Mouse (Mus musculus) hindbrain, embryonic 10.5 days (tissue): Measurements from ENCODE around the gene Palm. TPM values are rescaled to one million over a fixed set of nuclear protein-coding genes. Genes with fewer than 3 reads are reported as not detected.

Experiments used
- DNase-seq: peaks from one replicate; pipeline ENCODE4 v3.0.0-alpha.2; 2017; ENCODE audit warnings: low spot score
- H3K27ac ChIP-seq: fragments of 300-500 bp; sonication (generic); 2 replicates; pipeline ENCODE4 v1.5.1; 2016; ENCODE audit warnings: mild to moderate bottlenecking, moderate library complexity
- H3K27me3 ChIP-seq: fragments of 300-500 bp; sonication (generic); 2 replicates; pipeline ENCODE4 v1.6.1; 2016; ENCODE audit warnings: mild to moderate bottlenecking; ENCODE audit not compliant: poor library complexity, insufficient read depth, severe bottlenecking
- H3K36me3 ChIP-seq: fragments of 300-500 bp; sonication (generic); 2 replicates; pipeline ENCODE4 v1.6.1; 2016; ENCODE audit warnings: mild to moderate bottlenecking, moderate library complexity
- H3K4me1 ChIP-seq: fragments of 300-500 bp; sonication (generic); replicated peaks from 2 replicates; pipeline ENCODE4 v1.6.1; 2016; ENCODE audit warnings: mild to moderate bottlenecking
- H3K4me3 ChIP-seq: fragments of 300-500 bp; sonication (generic); 2 replicates; pipeline ENCODE4 v1.5.1; 2016; ENCODE audit warnings: mild to moderate bottlenecking, moderate library complexity
- H3K9me3 ChIP-seq: fragments of 300-500 bp; sonication (generic); 2 replicates; pipeline ENCODE4 v1.6.1; 2016; ENCODE audit warnings: mild to moderate bottlenecking, moderate library complexity
- WGBS: fragments of 180-500 bp; shearing (Covaris S2); methylation state at CpG from one replicate; pipeline ENCODE4 v1.1.7; 2016; 5-methylcytosine and 5-hydroxymethylcytosine counted together
- polyA plus RNA-seq: library from polyadenylated mRNA; unstranded; fragments of >200 nt; fragmentation: Nextera tagmentation; extraction: Ambion mirVana; gene quantifications from 2 replicates; pipeline ENCODE4 v1.2.1, GENCODE M21; 2016

The Palm gene
- polyA plus RNA-seq, 1 experiment from 2014 or later: 175 TPM

DNA sequence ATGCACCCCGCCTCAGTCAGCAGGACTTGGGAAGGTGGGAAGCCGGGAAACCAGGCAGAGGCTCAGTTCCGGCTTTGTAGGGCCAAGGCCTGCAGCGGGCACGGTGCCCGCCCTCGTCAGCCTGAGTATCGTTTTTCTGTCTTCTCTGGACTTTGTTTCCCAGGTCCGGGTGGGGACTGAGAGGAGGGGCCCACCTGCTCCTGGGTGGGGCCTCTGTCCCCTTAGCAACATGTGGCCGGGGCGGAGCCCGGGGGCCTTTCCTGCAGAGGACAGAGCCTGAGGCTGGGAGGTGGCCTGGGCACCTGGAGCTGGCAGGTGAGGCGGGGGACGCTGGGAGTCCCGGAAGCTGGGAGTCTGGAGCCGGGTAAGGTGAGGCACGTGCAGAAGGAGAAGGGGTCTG lies 29.0 kb downstream of the Palm start:
- Histone ChIP-seq H3K4me1 (peaks cover 44% of the 10 kb centered on the region), H3K4me3 (peak overlapping the region; percentile 13; the same call in 1 of the 2 replicates), H3K9me3 (0 out of 2 replicates have a peak, but pooled peaks cover 5% of the 10 kb centered on the region)

DNA sequence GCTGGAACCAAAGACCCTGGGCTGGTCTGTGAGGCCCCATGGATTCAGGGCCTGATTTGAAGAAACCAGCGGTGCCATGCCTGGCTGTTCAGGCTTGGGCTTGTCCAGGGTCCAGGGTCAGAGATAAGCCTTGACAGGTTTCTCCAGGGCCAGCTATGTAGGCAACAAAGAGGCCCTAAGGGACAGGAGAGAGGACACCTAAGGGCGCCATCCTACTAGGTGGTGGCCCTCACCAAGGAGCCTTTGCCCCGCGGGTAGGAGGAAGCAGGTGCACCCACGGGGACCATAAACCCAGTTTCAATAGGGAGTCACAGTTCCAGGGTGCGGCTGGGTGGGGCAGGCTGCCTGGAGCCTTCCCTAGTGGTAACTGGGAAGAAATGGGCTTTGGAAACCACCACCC lies 29.6 kb downstream of the Palm start:
- Histone ChIP-seq H3K36me3 (peaks cover 30% of the 10 kb centered on the region), H3K4me3 (no peak overlapping the region; the same call in 1 of the 2 replicates), H3K9me3 (0 out of 2 replicates have a peak, but pooled peaks cover 5% of the 10 kb centered on the region), H3K4me1 (peaks cover 42% of the 10 kb centered on the region), H3K27ac (peak overlapping the region; percentile 69), H3K27me3 (no peaks in the 10 kb centered on the region)
- 77% methylated on average over 6 of the region's 6 CpGs for WGBS
- DNase-seq: no peak

More for the DNA sequence above, 29.0 kb downstream of the Palm start:
- no peaks in the 10 kb centered on the region for H3K27me3 ChIP-seq
- 30% methylated on average over 17 of the region's 17 CpGs for WGBS
- peak overlapping the region; percentile 69 for H3K27ac ChIP-seq
- no peak for DNase-seq
- H3K36me3 ChIP-seq: peaks cover 35% of the 10 kb centered on the region

DNA sequence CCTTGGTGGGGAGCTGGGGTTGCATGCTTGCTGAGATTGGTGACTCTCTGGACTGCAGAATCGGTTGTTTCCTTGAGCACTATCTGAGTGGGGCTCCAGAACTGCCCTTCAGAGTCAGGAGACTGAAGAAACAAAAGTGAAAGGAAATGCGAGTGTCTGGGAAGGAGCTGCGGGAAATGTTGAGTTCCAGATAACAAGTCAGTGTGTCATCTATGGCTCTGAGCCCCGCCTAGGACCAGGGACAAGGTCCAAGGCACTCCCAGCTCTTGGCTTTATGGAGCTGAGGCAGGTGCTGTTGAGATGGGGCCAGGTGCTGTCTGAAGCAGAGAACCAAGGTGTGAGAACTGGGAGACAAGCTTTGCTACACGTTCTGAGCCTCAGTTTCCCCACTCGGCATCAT lies 31.0 kb downstream of the Palm start:
- no peak overlapping the region for H3K4me3 ChIP-seq
- no peak for DNase-seq
- no peaks in the 10 kb centered on the region for H3K27me3 ChIP-seq
- peak overlapping the region; percentile 8; the same call in 1 of the 2 replicates for H3K27ac ChIP-seq
- 0 out of 2 replicates have a peak, but pooled peaks cover 5% of the 10 kb centered on the region for H3K9me3 ChIP-seq
- peaks cover 16% of the 10 kb centered on the region for H3K36me3 ChIP-seq
- WGBS: 76% methylated on average over 6 of the region's 6 CpGs
- peaks cover 33% of the 10 kb centered on the region for H3K4me1 ChIP-seq

DNA sequence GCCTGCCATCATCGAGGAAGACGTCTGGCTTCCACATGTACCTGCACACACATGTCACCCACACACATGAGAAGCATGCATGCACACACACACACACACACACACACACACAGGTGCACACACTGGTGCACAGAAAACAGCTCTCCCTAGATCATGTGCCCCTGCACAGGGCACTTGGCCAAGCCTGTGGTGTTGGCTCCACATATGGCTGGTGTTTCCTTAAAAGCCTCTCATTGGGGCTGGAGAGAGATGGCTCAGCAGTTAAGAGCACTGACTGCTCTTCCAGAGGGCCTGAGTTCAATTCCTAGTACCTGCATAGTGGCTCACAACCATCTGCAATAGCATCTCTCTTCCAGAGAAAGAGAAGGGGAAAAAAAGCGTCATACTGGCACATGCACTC lies 38.2 kb downstream of the Palm start:
- Histone ChIP-seq H3K27ac (no peak overlapping the region), H3K4me3 (no peak overlapping the region), H3K27me3 (peaks cover 6% of the 10 kb centered on the region; the same call in 1 of the 2 replicates), H3K9me3 (0 out of 2 replicates have a peak, but pooled peaks cover 5% of the 10 kb centered on the region), H3K36me3 (no peaks in the 10 kb centered on the region), H3K4me1 (peaks cover 8% of the 10 kb centered on the region)
- WGBS: 93% methylated on average over 3 of the region's 3 CpGs
- no peak for DNase-seq

DNA sequence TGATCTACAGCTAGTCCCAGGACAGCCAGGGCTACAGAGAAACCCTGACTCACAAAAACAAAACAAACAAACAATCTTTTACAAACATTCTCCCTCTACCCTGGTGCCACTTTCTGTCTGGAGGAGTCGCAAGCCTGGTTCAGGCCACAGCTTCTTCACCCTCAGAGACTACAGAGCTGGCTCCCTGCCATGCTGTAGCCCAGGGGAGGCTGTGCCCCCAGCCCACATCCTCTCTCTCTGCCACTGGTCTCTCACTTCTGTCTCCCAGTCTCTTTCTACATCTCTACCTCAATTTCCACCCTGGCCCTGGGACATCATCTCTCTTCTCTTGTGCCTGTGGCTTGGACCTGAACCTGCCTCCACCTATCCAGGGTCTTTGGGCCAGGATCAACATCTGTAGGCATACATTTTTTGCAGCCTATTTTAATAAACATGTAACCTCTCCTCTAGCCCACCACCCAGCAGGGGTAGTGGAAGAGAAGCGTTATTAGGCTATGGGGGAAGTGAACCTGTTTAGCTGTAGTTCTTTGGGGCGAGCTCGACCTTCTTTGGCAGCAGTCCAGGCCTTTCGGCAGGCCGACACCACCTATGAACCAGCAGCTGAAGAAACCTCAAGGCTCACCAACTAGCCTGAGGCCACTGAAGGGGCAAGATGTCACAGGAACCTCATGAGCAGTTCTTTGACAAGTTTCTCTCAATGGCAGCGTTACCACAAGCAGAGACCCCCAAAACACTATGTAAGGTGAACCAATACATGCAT lies 38.8 kb downstream of the Palm start:
- peaks cover 6% of the 10 kb centered on the region; the same call in 1 of the 2 replicates for H3K27me3 ChIP-seq
- DNase-seq: no peak
- no peak overlapping the region for H3K27ac ChIP-seq
- peaks cover 8% of the 10 kb centered on the region for H3K4me1 ChIP-seq
- H3K9me3 ChIP-seq: 0 out of 2 replicates have a peak, but pooled peaks cover 1% of the 10 kb centered on the region
- WGBS: 85% methylated on average over 7 of the region's 7 CpGs
- H3K36me3 ChIP-seq: no peaks in the 10 kb centered on the region
- H3K4me3 ChIP-seq: no peak overlapping the region

DNA sequence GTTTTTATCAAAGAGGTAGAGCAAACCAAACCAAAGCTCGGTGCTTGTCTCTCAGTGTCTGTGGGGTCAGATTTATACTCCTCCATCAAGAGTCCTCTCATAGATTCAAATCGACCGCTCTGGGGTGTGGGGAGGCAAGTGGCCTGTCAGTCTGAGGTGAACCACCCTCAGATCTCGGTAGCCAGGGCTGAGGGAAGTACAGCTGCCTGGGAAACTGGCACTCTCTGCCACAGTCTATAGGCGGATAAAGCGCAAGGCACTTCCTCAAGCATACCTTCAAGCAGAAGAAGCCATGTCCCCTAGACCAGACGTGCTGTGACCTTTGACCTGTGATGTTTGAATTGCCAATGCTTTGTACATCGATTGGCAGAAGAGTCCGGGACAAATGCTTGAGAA lies 39.4 kb downstream of the Palm start:
- 71% methylated on average over 9 of the region's 9 CpGs for WGBS
- Histone ChIP-seq H3K4me1 (peaks cover 8% of the 10 kb centered on the region), H3K9me3 (no peaks in the 10 kb centered on the region), H3K4me3 (no peak overlapping the region), H3K27ac (no peak overlapping the region), H3K36me3 (no peaks in the 10 kb centered on the region), H3K27me3 (peaks cover 6% of the 10 kb centered on the region; the same call in 1 of the 2 replicates)
- DNase-seq: no peak

DNA sequence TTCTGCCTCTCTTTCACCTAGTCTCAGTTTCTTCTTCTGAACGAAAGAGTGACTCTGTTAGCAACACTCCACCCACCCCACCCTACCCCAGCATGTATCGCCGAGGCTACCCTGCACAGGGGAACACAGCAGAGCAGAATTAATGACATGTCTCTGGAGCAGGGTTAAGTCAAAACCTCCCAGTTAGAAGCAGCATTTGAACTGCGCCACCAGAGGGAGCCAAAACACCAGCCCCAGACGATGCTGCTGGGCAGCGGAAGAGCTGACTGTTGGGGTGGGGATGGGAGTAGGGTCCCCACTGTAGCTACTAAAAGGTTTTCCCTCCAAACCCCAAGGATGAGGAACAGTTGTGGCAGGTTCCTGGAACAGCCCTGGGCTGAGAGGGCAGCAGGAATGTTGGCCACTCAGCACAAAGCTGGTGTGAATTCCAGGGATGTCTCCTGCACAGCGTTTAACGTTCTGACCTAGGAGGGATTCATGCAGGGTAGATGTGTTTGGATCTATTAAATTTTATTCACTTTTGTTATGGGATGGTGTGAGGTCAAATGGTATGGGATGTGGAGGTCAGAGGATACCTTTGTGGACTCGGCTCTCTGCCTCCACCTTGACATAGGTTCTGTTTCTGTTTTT lies 41.5 kb downstream of the Palm start:
- DNase-seq: peak; percentile 82
- peaks cover 7% of the 10 kb centered on the region for H3K4me1 ChIP-seq
- H3K27ac ChIP-seq: no peak overlapping the region
- H3K9me3 ChIP-seq: no peaks in the 10 kb centered on the region
- H3K36me3 ChIP-seq: no peaks in the 10 kb centered on the region
- 25% methylated on average over 9 of the region's 9 CpGs for WGBS
- H3K27me3 ChIP-seq: peaks cover 6% of the 10 kb centered on the region; the same call in 1 of the 2 replicates
- no peak overlapping the region for H3K4me3 ChIP-seq

DNA sequence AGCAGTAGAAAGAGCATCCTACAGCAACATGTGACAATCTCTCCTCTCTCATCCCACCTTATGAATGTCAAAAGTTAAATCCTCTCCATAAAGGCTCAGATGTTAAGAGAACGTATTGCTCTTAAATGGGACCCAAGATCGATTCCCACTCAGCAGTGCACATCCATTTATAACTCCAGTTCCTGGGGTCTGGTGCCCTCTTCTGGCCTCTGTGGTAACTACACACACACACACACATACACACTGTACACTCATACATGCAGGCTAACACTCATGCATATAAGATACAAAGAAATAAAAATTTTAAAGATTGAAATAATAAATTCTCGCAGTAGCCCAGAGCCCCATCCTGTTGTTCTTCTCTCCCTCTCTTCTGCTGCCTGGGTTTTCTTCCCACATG lies 43.5 kb downstream of the Palm start:
- no peaks in the 10 kb centered on the region for H3K27me3 ChIP-seq
- no peak for DNase-seq
- 92% methylated on average over 3 of the region's 3 CpGs for WGBS
- no peaks in the 10 kb centered on the region for H3K36me3 ChIP-seq
- no peak overlapping the region for H3K4me3 ChIP-seq
- H3K9me3 ChIP-seq: no peaks in the 10 kb centered on the region
- peaks cover 21% of the 10 kb centered on the region for H3K4me1 ChIP-seq
- no peak overlapping the region for H3K27ac ChIP-seq

DNA sequence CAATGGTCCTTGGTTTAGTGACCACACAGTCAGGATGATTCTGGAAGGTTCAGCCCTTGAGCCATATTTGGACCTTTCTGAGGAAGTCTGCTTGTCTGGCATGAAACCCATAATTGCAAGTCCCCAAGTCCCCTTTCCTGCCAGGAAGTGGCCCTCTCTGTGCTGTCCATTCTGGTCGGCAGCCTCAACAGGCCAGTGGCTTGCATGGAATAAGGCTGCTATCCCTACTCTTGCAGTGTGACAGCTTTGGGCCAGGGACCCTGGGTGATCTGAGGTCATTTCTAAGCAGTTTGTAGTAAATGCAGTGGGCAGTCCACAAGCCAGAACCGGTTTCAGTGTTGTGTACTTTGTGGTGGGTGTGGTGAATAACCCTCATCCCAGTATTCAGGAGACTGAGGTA lies 44.8 kb downstream of the Palm start:
- WGBS: 70% methylated on average over 2 of the region's 2 CpGs
- Histone ChIP-seq H3K36me3 (no peaks in the 10 kb centered on the region), H3K27ac (no peak overlapping the region), H3K4me3 (no peak overlapping the region), H3K4me1 (peaks cover 30% of the 10 kb centered on the region), H3K27me3 (no peaks in the 10 kb centered on the region), H3K9me3 (no peaks in the 10 kb centered on the region)
- DNase-seq: no peak

DNA sequence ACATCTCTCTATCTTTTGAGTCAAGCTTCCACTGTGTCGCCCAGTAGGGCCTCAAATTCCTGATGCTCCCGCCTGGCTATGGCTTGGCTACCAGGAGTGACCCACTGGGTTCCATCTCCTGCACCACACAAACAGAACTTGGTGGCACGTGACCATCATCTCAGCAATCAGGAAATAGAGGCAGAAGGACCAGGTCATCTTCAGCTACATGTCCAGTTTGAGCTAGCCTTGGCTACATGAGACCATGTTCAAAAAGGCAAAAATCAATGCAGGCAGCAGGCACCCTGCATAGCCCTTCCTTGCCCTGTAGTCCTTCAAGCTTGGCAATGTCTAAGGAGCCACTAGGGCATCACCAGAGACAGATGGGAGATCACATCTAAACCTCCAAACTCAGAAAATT lies 46.7 kb downstream of the Palm start:
- Histone ChIP-seq H3K27ac (peak overlapping the region; percentile 91), H3K9me3 (no peaks in the 10 kb centered on the region), H3K27me3 (no peaks in the 10 kb centered on the region), H3K4me1 (peaks cover 34% of the 10 kb centered on the region), H3K4me3 (peak overlapping the region; percentile 52), H3K36me3 (no peaks in the 10 kb centered on the region)
- WGBS: 82% methylated on average over 3 of the region's 3 CpGs
- no peak for DNase-seq

DNA sequence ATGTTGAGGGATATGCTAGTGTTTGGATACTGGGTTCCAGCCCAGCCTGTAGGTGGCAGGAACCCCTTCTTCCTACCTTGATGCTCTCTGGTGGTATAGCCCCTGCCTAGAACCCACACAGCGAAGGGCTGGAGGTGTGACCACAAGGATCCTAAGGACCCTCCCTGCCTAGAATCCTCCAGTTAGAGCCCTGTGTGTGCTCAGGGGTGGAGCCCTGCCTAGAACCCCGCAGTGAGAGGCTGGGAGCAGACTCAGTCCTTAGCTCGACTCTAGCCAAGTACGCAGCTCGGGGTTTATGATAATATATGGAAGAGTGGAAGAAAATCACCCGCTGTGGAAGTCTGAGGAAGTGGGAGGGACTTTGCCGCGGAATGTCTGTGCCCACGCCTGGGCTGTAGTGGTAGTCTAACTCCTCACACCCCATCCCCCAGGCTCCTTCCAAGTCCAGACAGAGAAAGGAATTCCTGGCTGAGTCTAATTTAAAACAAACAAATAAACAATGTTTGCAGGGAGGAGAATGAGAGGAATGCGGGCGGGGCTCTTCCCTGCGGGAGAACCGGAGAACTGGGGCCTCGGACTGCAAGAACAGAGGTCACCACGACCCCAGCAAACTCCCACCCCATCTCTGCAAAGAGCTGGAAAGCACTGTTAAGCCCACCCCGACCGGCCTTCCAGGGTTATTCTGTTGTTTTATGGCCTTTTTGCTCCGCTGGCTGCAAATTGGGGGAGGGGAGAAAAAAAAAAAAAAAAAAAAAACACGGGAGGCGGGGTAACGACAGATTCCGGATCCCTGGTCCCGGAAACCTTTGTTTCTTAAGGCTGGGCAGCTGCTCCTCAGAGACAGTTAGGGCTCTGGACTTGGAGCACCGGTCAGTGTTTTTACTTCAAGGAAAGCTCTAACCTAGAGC lies 47.5 kb downstream of the Palm start:
- peaks cover 35% of the 10 kb centered on the region for H3K4me1 ChIP-seq
- peak overlapping the region; percentile 52 for H3K4me3 ChIP-seq
- DNase-seq: peak; percentile 74
- H3K36me3 ChIP-seq: no peaks in the 10 kb centered on the region
- no peaks in the 10 kb centered on the region for H3K27me3 ChIP-seq
- under 1% methylated on average over 24 of the region's 24 CpGs for WGBS
- no peaks in the 10 kb centered on the region for H3K9me3 ChIP-seq
- H3K27ac ChIP-seq: peak overlapping the region; percentile 91

DNA sequence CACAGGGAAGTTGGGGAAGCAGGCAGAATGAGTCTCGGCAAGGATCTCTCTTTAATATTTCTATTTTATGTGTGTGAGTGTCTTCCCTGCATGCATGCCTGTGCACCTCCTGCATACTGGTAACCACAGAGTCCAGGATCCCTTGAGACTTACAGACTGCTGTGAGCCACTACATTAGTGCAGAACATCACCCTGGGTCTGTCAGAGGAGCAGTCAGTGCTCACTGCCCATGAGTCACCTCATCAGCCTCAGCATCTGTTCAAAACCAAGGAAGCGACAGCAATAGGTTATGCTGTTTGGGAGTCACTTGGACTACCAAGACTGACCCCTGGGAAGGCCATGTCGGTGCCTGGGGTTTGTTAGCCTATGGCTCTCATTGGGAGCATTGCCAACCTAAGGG lies 49.0 kb downstream of the Palm start:
- Histone ChIP-seq H3K9me3 (no peaks in the 10 kb centered on the region), H3K4me3 (no peak overlapping the region), H3K4me1 (peaks cover 41% of the 10 kb centered on the region), H3K36me3 (no peaks in the 10 kb centered on the region), H3K27me3 (no peaks in the 10 kb centered on the region), H3K27ac (no peak overlapping the region)
- WGBS: 75% methylated on average over 3 of the region's 3 CpGs
- DNase-seq: no peak
